Comparison of ENCODE assay signal across 16 mouse cellular contexts in the genomic region with DNA sequence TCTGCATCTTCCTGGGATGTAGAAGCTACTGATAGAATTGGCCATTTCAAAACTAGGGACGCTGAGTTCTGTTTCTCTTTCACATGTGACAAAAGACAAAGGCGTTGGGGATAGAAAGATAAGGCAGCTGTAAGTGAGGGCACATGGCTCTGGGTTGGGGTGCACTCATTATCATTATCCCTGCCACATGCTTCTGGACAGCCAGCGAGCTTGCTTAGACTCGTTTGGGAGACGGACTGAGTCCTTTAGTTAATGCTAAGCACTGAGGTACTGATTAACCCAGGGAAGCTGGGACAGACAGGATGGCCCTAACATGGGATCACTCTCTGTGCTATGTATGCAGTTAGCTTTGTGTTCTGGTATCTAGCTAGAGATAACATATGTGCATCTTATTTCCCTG.
DNase-seq lines count a peak whose midpoint lies in the region; ATAC-seq and TF ChIP-seq lines count a peak whose summit lies in the region.
"Had no signal": no experiment of that assay in that cellular context is flagged by ENCODE, and none has a peak within 500 bp of the region (broad histone marks: within the 10 kb centered on the region; RNA-seq: fewer than 3 reads in every experiment).

No protein-coding gene starts in this region.

- no peaks in the 10 kb centered on the region for H3K9me3 ChIP-seq in heart, embryonic 13.5 days
- no peaks in the 10 kb centered on the region for H3K9me3 ChIP-seq in intestine, embryonic 15.5 days
- H3K9me3 ChIP-seq: limb, embryonic 13.5 days had no signal

- peak overlapping the region; percentile 21; the same call in 1 of the 2 replicates for H3K27ac ChIP-seq in heart, embryonic 13.5 days (replicated peaks)
- H3K27ac ChIP-seq in intestine, embryonic 15.5 days, result peak overlapping the region; percentile 7; the same call in 1 of the 2 replicates
- H3K27ac ChIP-seq: limb, embryonic 13.5 days had no signal

- TF ChIP-seq CTCF in lung, adult 2 months (IDR thresholded peaks at IDR 0.05; ENCODE audit: insufficient read depth, low read length), result no peak

- H3K4me3 ChIP-seq in heart, embryonic 13.5 days, result no peak overlapping the region
- H3K4me3 ChIP-seq in intestine, embryonic 15.5 days (replicated peaks), result no peak overlapping the region
- no peak overlapping the region for H3K4me3 ChIP-seq in lung, adult 2 months (replicated peaks; ENCODE audit: extremely low read depth, low read depth, low read length)
- H3K4me3 ChIP-seq: limb, embryonic 13.5 days had no signal

- WGBS in heart, embryonic 13.5 days, result 26% methylated on average over 5 of the region's 5 CpGs
- 59% methylated on average over 5 of the region's 5 CpGs for WGBS in intestine, embryonic 15.5 days
- 71% methylated on average over 5 of the region's 5 CpGs for WGBS in lung, adult 2 months

- no peak overlapping the region for H3K4me2 ChIP-seq in heart, embryonic 13.5 days
- H3K4me2 ChIP-seq in intestine, embryonic 15.5 days (replicated peaks), result no peak overlapping the region
- H3K4me2 ChIP-seq: limb, embryonic 13.5 days had no signal

- no peaks in the 10 kb centered on the region for H3K36me3 ChIP-seq in heart, embryonic 13.5 days
- H3K36me3 ChIP-seq in intestine, embryonic 15.5 days, result no peaks in the 10 kb centered on the region
- H3K36me3 ChIP-seq: limb, embryonic 13.5 days had no signal

- DNase-seq in heart, adult 9 months (ENCODE audit: low spot score in 2 of 2), result no peak
- DNase-seq in kidney, postnatal 36 days, result peak; percentile 63 to 89
- DNase-seq in lung, adult 2 months, result no peak
- no peak for DNase-seq in lung, postnatal 10 days
- DNase-seq in layer of hippocampus, adult 18-20 months (ENCODE audit: low spot score in 2 of 2), result no peak
- DNase-seq: adrenal gland, adult 8-10 months; cerebellum, postnatal 25 days; heart, postnatal 4 days; lung, postnatal 4 days; right cerebral cortex, postnatal 4 days; thymus, postnatal 4 days had no signal

- peak overlapping the region; percentile 44; the same call in 1 of the 2 replicates for H3K9ac ChIP-seq in heart, embryonic 13.5 days
- no peak overlapping the region for H3K9ac ChIP-seq in intestine, embryonic 15.5 days
- H3K9ac ChIP-seq: limb, embryonic 13.5 days had no signal

- H3K4me1 ChIP-seq in heart, embryonic 13.5 days, result peaks cover 28% of the 10 kb centered on the region
- H3K4me1 ChIP-seq in intestine, embryonic 15.5 days (replicated peaks), result peaks cover 13% of the 10 kb centered on the region
- H3K4me1 ChIP-seq in lung, adult 2 months (ENCODE audit: control insufficient read depth, insufficient read depth, low read length), result no peaks in the 10 kb centered on the region

- H3K27me3 ChIP-seq in heart, embryonic 13.5 days (replicated peaks), result no peaks in the 10 kb centered on the region
- no peaks in the 10 kb centered on the region for H3K27me3 ChIP-seq in intestine, embryonic 15.5 days (replicated peaks)
- H3K27me3 ChIP-seq: limb, embryonic 13.5 days had no signal

- no peak for ATAC-seq in heart, embryonic 13.5 days (ENCODE audit: extremely low read depth, insufficient number of reproducible peaks, low FRiP score, low TSS enrichment)
- peak; percentile 74 for ATAC-seq in intestine, embryonic 15.5 days
- peak; percentile 70 for ATAC-seq in megakaryocyte progenitor cell, adult 5-6 weeks (replicated peaks; ENCODE audit: poor library complexity)
- ATAC-seq: midbrain, embryonic 16.5 days had no signal

- TF ChIP-seq POLR2A in lung, adult 2 months (IDR thresholded peaks at IDR 0.05; ENCODE audit: borderline replicate concordance, extremely low read depth, low read depth, low read length), result no peak

Comparison
In these comparisons a context has a peak if more than half of its experiments do, and no peak if none do; other contexts are left out.
1. DNase-seq: peak in kidney, postnatal 36 days (2 of 2); none in heart, adult 9 months (0 of 2), lung, adult 2 months (single experiment), lung, postnatal 10 days (single experiment) and layer of hippocampus, adult 18-20 months (0 of 2).